Mouse (Mus musculus): ENCODE data around the gene Usp30.

The Usp30 gene

DNA sequence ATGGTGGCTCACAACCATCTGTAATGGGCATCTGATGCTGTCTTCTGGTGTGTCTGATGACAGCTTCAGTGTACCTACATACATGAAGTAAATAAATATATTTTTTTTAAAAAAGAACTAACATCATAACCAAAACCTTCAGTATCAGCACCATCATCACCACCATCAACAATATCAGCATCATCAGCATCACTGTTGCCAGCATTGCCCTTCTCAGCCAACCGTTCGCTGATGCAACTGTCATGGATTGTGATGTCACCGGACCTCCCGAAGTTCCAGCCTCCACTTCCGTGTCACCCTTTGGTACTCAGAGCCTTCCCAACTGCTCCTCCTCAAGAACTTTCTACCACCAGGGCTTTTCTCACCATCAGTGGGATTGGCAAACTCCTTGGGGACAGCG, at the start of gene Usp30:
Gene Usp30 (plus strand): TSS at position 301 of the 400 bp plus-strand sequence.
- DNase-seq (ENCODE audit: low read depth, low spot score) = no peak

DNA sequence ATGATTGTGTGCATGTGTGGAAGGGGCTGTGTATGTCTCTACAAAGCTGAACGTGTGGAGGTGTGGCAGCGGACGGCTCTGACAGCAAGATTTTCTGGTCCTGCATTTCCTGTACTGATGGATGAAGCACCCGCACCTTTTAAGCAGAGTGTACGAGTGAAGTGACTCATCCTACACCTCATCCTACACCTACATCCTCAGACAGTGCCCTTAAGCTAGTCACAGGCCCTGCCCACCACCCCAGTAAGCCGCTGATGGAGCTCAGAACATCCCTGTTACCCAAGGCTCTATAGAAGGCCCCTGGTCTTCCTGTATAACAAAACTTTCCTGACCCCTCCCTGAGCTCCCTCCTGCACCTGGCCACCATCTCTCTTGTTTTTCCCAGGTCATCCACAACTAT, 40.9 kb upstream of the Usp30 start:
- peak; percentile 13 for DNase-seq (ENCODE audit: low read depth, low spot score)

DNA sequence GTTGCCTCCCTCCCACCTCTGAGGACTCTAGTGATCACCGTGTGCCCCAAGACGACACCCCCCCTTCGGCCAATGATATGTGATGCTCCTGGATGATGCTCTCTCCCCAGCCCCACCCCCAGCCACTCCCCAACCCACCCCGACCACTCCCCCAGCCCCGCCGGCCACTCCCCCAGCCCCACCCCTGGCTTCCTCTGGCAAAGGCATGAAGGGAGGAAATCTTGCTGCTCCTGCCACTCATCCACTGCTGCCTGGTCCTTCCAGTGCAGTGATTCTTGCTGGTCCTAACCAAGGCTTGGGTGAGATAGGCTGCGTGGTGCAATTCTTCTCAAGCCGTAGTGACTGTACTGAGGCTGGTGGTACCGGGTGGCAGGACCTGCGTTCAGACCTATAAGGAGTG, 40.4 kb upstream of the Usp30 start:
- peak; percentile 12 for DNase-seq (ENCODE audit: low read depth, low spot score)

DNA sequence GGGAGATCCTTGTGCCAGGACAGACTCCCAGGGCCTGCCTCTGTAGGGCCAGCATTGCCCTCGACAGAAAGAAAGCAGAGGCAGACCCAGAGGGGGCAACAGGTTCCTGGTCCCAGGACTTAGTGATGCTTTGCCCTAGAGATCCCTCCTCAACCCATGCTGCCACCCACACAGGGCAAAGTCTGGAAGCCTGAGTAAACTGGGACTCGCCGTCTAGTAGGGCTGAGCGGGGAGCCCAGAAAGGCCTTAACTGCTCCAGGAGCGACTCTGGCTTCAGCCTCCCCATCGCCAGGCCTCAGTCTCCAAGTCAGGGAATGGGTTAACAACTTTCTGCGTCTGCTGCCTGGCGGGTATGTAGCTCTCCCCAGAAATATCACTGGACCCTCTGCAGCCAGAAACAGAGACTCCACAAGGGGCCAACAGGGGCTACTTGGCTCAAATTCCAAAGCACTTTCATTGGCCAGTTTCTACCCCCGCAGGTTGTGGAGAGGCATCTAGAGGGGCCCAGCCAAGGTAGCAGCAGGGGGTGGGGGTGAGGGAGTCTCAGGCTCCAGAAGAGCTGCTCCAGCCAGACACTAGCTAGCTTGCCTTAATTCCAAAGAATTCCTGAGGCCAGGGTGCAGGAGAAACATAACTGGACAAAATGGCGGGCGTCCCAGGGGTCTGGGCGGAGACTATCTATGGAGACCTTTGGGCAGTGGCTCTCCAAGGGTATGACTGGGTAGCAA, 37.9 kb upstream of the Usp30 start:
- DNase-seq (ENCODE audit: low read depth, low spot score) = no peak

DNA sequence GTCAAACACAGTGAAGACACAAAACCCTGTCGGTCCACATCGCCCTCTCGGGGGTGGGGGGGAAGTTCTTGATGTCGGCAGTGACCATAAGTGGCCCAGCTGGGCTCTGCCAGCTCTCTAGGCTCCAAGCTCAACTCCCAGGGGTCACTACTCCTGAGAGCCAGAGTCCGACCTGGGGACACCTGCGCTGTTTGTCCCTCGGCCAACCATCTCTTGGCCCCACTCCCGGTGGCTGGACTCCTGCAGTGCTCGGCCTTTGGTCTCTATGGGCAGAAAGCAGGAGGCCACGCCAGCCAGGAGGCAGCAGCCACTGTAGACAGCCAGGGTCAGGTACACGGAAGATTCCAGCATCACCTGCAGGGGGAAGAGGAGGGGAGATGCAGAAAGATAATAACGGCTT, 37.1 kb upstream of the Usp30 start:
- DNase-seq (ENCODE audit: low read depth, low spot score) = no peak

DNA sequence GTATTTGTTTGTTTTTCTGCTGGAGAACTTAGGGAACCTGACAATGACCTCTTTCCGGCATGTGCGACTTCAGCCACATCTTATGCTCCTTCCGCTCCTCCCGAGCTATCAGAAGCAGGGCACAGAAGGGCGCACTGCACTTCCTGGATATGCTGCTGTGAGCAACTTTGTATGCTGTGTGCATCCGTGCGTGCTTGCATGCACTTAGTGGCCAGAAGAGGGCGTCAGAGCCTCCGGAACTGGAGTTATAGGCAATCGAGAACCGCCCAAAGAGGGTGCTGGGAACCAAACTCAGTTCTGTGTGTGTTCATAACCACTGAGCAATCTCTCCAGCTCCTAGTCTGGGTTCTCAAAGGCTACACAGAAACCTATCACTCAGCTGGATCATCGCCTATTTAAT, 34.6 kb upstream of the Usp30 start:
- DNase-seq (ENCODE audit: low read depth, low spot score) = no peak

DNA sequence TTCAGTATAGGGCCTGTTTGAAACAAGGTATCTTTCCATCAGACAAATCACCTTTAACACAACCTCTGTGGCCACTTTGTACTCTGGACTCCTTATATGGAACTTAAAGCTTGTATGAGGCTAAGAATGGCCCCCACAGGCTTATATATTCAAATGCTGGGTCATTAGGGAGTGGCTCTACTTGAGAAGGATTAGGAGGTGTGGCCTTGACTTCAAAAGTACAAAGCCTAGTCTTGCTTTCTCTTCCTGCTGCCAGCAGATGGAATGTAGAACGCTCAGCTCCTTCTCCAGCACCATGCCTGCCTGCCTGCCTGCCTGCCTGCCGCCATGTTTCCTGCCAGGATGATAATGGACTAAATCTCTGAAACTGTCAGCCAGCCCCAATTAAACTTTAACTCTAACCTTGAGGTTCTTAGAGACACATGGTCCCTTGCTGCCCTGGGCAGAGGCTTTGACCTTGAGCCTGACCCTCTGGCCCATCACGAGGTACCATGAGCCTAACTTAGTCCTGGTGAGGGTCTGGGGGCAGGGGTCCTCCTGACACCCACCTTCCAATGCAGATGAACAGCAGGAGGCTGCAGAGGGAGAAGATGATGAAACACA, 33.0 kb upstream of the Usp30 start:
- DNase-seq (ENCODE audit: low read depth, low spot score) = no peak

DNA sequence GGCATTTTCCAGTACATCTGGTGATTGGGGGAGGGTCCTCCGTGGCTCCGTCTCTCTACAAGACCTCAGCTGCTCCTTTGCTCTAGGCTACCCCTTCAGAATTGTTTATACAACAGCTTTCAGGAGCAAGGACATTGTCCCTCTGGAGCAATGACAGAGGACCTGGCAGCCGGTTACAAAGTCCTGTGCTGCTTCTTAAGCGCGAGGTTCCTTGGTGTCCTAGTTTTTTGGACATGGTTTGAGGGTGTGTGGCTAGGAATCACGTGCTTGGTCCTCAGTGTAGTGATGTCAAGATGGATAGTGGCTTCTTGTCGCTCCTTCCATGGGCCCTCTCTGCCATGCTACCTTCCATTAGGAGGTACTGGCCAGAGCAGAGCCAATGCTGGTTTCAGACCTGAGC, 30.9 kb upstream of the Usp30 start:
- no peak for DNase-seq (ENCODE audit: low read depth, low spot score)

DNA sequence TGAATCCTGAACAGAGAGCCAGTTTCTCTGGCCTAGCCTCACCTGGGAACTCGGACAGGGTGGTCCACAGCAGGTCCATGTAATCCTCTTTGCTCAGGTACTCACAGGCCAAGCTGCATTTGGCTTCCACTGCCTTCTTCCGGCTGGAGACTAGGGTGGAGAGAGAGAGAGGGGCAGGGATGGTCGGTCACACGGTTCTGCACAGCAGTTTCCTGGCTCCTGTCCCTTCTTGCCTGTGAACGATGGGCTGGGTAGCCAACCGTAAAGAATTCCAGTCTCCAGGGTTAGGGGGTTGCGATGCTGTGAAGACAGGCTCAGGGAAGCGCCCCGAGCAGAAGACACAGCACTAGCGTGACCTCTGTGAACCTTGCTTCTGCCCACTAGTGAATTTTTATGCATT, 30.1 kb upstream of the Usp30 start:
- DNase-seq (ENCODE audit: low read depth, low spot score) = no peak

DNA sequence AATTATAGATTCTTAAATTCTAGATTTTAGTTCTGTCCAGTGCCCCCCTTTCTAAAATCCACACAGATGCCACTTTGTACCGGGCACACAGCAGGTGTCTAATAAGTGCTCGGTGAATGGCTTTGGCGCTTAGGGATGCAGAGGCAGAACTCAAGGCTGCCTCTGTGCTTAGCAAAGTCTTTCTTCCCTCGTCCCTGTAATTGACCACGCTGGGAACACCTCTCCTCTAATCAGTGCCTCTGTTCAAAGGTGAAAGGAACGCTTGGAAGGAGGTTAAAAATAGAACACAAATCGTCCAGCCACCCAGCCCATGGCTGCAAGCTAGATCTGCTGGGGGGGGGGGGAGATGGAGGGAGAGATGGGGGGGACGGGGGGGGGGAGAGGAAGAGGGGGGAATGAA, 24.8 kb upstream of the Usp30 start:
- DNase-seq (ENCODE audit: low read depth, low spot score) = no peak

DNA sequence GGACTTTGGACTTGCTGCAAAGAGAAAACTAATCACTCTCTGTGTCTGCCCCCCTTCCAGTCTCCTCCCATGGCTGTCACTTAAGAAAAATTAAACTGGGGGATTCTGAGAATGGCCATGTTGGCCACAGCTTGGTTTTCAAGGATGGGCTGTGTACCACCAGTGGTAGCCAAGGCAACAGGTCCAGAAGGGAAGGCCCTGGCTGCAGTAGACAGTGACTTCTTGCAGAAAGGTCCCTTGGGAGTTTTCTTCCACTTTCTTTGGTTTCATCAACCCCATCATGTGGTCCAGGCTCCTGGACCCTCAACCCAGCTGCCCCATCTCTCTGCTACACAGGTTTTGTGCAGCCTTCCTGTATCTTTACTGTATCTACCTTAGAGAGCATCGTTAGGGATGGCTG, 24.4 kb upstream of the Usp30 start:
- DNase-seq (ENCODE audit: low read depth, low spot score) = no peak

DNA sequence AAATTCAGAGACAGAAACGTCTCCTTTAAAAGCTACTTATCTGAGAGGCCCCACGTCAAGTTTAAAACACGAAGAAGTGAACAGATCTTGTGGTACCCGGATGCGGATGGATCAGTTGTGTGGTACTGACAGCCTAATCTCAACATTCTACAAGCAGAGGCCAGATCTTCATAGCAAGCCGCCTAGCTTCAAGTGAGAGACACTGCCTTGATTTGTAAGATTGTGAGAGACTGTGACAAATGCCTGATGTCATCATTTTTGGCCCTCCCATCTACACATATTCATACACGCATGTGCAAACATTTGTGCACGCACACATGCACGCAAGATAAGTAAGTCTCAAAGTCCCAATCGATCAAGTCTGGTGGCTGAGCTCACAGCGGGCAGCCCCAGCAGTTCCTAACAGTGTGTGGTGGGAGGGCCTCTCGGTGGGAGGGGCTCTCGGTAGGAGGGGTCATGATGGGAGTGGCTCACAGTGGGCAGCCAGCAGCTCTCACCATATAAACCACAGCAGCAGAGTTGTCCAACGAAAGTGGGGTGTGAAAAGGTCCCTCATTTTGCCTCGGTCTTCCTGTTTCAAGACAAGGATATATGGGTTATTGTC, 23.8 kb upstream of the Usp30 start:
- DNase-seq (ENCODE audit: low read depth, low spot score) = peak; percentile 59

DNA sequence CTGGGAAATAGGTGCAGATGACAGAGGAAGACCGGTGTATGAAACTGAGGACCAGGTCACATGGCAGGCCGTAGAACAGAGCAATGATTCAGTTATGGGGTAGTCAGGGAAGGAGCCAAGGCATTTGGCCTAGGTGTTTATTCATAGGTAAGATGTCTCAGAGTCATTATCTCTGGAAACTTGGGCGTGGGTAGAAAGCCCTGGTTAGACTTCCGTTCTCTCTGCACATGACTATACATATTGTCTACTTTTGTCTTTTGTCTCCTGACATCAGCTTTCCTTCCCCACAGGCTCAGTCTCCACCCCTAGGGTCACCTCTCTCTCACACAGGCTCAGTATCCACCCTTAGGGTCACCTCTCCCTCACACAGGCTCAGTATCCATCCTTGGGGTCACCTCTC, 21.5 kb upstream of the Usp30 start:
- peak; percentile 23 for DNase-seq (ENCODE audit: low read depth, low spot score)

DNA sequence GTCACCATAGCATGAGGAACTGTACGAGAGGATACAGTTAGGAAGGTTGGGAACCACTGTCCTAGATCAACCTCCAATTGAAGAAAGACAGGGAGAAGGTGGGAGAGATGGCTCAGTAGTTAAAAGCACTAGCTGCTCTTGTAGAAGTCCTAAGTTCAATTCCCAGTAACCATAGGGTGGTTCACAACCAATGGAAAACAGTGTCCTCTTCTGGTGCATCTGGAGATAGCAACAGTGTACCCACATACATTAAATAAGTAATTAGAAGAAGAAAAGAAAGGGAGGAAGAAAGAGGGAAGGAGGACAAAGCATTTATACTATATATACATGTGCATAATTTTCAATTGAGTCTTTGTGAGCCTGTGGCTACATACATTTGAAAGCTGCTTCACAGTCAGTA, 20.1 kb upstream of the Usp30 start:
- DNase-seq (ENCODE audit: low read depth, low spot score) = peak; percentile 63

DNA sequence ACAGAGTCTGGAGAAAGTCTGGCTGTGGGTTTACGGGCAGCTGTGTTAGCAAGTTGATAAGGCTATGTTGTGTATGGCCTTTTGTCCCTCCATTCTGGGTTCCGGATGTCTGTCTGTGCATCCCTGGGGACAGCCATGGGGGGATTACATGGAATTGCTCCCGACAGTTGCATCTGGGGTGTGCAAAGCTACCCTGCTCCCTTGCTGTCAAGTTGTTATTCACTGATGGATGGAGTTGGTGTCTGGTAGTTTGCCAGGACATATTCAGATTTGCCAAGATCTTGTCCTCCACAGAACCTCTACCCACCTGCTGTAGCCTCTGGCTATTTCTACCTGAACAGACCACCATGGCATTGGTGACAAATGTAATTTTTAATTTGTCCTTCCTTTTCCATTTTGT, 19.1 kb upstream of the Usp30 start:
- DNase-seq (ENCODE audit: low read depth, low spot score) = no peak

DNA sequence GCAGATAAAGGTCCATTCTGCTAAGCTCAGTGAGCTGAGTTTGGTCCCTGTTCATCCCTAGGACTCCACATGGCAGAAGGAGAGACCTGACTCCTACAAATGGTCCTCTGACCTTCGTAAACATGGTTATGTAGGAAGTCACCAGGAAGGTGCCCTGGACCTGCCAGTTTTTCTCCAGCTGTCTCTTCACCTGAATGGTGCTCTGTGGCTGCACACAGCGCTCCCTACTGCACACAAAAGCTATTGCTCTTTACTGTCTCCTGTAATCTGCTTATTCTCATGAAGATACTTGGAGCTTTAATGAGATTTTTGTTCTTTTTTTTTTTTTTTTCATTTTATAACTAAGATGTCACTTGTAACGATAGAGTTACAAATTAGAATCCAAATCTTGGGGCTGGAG, 18.7 kb upstream of the Usp30 start:
- DNase-seq (ENCODE audit: low read depth, low spot score) = peak; percentile 41

DNA sequence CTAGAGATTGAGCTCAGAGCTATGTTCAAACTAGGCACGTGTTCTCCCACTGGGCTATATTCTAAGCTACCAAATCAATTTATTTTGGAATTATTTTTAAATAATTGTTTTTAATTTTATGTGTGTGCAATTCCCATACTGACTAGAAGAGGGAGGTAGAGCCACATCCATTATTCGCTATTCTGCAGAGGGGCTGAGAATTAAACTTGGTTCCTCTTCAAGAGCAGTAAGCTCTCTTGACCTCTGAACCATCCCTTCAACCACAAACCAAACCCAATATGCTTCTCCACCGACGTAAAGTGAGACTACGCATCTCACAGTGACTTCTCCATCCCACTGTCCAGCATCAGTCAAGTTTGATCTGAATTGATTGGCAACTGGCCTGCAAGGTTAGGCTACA, 18.1 kb upstream of the Usp30 start:
- DNase-seq (ENCODE audit: low read depth, low spot score) = no peak

DNA sequence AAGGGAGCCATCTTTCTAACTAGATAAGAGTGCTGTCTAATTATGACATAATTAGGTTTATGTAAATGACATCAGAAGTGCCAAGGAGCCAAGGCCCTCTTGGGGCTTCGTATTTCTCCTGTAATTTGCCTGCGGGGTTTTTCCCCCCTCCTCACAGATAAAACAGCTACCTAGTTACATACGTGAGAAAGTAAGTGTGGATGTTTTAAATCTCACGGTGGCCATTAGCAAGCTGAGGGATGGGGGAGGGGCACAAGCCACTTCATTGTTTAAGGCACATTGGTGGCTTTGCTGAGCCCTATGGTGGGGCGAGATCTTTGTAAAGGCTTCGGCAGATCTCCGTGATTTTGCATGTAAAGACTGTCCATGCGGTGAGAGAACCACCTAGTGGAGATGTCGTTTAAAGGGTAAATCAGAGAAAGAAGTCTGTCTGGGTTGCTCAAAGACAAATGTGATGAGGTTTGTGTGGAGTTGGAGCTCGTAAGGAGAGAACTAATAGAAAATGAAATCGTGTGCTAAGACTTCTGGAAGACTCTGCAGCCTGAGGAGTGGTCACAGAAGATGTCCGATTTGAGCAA, 16.4 kb upstream of the Usp30 start:
- DNase-seq (ENCODE audit: low read depth, low spot score) = no peak

DNA sequence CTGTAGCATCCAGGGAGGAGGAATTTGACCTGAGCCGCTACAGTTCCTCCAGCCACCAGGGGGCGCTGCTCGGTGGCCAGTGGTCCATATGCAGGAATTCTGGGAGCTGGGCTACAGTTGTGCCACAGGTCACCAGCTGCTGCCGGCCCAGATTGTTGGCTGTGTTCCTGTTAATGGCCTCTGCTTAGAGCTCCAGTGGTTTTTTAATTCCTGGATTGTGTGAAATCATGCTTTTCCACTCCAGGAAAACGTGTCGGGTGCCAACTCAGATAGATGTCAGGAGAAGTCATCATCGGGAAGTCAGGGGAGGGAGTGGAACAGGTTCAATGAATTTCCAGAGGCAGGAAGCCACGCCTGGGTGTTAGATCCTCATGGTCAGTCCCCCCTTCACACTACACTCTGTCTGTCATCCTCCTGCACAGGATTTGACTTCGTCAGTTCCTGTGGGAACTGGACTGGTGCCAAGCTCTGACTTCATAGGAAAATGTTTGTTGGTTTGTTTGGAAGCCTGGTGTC, 13.0 kb upstream of the Usp30 start:
- DNase-seq (ENCODE audit: low read depth, low spot score) = peak; percentile 71

DNA sequence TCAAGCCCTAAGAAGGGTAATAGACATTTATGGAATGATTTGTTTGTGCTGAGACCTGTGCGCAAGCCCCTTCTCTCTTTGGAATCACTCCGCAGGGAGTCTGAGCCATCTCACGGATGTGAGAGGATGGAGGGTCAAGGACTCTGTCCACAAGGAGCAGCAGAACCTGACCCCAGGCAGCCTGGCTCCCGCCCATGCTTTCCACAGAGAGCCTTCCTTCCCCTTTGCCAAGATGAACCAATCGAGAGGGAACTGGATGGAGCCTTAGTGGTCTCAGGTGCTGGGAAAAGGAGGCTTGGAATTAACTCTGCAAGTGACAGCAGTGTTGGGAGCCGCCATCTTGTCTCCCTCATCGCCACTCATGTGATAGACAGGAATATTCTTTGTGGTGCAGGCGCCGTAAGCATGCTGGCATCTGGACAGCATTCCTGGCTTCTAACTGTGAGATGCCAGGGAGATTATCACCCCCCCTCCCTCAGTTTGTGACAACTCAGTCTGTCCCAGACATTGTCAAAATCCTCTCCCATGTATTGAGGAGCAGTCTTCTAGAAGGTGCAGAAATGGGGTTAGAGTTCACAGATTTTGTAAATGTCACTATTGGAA, 8.0 kb upstream of the Usp30 start:
- no peak for DNase-seq (ENCODE audit: low read depth, low spot score)

DNA sequence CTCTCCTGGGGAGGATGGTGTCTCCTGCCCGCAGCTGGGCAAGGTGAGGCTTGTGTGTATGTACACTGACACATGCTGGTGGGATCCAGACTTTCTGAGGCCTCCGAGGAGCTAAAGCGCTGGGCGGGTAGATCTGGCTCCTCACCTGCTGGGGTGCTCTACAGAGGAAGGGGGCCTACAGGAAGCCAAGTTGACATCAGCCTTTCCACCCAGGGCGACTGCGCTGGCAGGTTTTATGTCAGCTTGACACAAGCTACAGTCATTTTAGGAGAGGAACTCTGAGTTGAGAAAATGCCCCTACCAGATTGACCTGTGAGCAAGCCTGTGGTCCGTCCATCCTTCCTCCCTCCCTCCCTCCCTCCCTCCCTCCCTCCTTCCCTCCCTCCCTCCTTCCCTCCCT, 3.6 kb upstream of the Usp30 start:
- DNase-seq (ENCODE audit: low read depth, low spot score) = peak; percentile 41

DNA sequence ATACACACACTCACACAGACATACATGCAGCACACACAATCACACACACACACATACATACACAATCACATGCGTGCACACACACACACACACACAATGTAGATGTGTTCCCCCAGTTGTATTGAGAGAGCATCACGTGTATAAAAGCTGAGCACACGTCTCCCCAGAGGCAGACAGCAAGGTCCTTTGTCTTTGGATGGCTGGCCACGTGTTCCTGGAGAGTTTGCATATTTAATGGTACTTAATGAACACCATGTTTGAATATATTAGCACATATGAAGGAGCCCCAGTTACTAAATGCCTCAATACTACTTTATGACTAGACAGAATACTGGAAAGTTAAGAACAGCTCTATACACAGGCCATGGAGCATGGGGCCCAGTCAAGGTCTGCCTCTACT, 1.3 kb upstream of the Usp30 start:
- no peak for DNase-seq (ENCODE audit: low read depth, low spot score)
